Mouse (Mus musculus) kidney, adult 10 weeks (tissue): ENCODE data around the gene Rsrc1. TPM values are rescaled to one million over a fixed set of nuclear protein-coding genes. Genes with fewer than 3 reads are reported as not detected.

Experiments
- polyA plus RNA-seq: library from polyadenylated mRNA; stranded (reverse); fragments of 350-450 nt; fragmentation: Illumina TruSeq; extraction: RNeasy Lipid Tissue Mini Kit (QIAGEN cat#74804); gene quantifications from one replicate; pipeline ENCODE4 v1.2.3, GENCODE M21; 2014; ENCODE audit warnings: low read depth, low replicate concordance

Rsrc1 gene
- 33.6 TPM for polyA plus RNA-seq

GRCm38 (mm10) chr3:66981101-66981661 lies at the start of gene Rsrc1:
Rsrc1 (plus strand) TSS chr3:66981390.

GRCm38 (mm10) chr3:66981706-66982105 lies 516 bp downstream of the Rsrc1 start, which contains the start of gene Shox2:
Shox2 (minus strand) TSS chr3:66981771.

GRCm38 (mm10) chr3:67373872-67374271 lies 392.7 kb downstream of the Rsrc1 start, which contains the start of gene Mlf1:
Mlf1 (plus strand) TSS chr3:67374097.

GRCm38 (mm10) chr3:67375063-67375462 lies 393.9 kb downstream of the Rsrc1 start, which contains the start of gene Gm17402:
Gm17402 (minus strand) TSS chr3:67375163.

Other genes starting within 250 kb of the Rsrc1 start
- not detected for gene Shox2, start 381 bp downstream of the Rsrc1 start, polyA plus RNA-seq